Mouse (Mus musculus) megakaryocyte-erythroid progenitor cell, adult 5-6 weeks (primary cell): ENCODE measurements at regions not wholly inside any gene's neighbourhood (a gene's known extent, or its start where the extent isn't known, plus 50 kb on each side); places are given as distances from the start of the nearest gene placed in this dataset.

Experiments
- ATAC-seq: replicated peaks from 2 replicates; pipeline ENCODE4 v1.8.0; 2016; ENCODE audit warnings: mild to moderate bottlenecking, inconsistent platforms; ENCODE audit not compliant: severe bottlenecking, poor library complexity, low FRiP score, low TSS enrichment

DNA sequence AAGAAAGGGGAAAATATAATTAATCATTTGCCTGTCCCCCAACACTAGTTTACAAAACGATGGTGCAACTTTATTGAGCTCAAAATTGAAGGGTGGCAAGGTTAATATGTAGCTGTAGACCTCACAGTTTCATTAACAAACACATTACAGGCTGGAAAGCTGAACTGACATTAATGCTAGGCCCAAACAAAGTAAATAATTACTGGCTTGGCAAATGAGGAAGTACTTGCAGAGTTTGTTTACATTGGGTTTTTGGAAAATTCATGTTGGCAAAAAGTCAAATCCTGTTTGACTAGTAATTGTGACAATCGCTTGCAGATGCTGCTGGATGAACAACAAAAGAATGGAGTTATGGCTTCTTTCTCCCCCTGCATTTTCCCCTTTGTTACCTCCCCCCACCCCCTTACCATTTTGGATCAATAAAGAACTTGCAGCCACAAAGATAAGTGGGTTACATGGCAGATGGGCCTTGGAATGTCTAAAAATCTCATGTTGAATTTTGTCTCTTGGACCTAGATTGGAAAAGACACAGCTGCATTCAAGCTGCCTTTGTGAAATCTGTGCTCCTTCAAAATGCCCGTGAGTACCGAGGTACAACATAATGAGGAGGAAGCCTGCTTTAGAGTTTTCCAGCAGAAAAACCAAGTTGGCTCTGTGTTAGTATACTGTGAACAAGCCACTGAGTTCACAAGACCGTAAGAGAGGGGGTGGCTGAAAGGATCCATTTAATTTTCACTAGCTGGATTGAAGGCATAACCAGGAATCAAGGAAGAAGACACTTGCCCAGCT, 331.3 kb upstream of the BC052040 start:
- ATAC-seq = no peak

DNA sequence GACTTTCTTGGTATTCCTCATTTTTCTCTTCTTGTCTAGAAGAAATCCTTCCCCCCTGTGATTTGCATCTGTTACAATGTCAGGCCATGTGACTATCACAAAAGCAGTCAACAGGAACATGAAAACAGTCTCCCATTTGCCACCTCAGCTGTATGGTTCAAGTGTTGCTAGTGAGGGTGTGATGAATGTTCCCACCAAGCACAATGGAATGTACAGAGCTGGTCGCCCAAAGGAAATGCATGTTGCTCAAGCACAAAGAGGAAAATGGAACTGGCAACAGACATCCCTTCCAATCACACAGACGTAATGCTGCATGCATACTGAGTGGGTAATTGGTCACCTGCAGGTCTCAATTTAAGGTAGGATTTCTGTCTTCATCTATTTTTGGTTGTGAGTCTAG, 324.1 kb upstream of the BC052040 start:
- no peak for ATAC-seq

DNA sequence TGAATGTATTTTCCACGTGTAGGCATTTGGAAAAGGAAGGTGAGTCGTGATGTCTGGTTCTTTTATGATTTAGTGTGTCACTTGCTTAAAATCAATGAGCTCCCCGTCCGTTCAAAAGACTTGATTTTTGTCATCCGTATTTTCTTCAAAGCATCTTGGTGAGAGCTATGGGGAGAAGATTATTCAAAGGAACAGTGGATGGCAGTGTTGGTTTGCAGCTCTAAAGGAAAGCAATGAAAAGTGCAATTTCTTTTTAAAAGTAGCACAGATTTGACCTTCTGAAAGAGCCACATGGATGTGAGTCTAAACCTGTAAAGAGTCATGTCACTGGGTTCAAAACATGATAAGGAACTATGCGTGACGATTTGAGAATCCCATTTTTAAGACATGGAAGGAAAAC, 313.3 kb upstream of the BC052040 start:
- no peak for ATAC-seq

DNA sequence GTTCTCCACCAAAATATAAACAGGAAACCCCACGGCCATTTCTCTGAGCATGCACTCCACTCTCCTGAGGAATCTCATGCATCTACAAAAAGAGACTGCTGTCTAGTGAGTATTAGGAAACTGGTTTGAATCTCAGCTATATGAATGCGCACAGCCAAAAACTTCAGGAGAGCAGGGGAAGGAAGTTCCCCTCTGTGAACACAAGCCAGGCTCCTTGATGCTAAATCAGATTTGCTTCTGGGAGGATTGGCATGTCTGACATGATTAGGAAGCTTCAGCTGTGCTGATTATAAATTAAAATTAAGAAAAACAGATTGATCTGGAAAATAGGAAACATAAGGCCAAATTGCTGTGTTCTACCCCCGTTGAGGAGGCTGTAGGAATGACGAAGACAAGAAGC, 304.1 kb upstream of the BC052040 start:
- no peak for ATAC-seq

DNA sequence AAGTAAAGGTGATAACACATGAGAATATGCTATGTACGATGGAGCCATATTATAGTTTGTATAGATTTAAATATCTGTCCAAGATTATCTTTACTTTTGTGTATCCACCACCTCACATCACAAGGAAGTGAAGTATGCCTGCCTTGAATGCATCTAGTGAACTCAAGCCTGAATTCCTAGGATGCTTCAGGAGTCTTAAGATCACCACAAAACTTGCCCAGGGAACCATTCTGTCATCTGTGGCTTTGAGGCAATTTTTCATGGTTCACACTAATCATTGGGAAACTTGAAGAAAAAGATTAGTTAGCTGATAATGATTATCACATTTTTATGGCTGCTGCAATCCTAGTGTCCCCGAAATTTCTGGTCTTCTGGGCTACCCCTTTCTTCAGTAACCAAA, 288.5 kb upstream of the BC052040 start:
- ATAC-seq = no peak

DNA sequence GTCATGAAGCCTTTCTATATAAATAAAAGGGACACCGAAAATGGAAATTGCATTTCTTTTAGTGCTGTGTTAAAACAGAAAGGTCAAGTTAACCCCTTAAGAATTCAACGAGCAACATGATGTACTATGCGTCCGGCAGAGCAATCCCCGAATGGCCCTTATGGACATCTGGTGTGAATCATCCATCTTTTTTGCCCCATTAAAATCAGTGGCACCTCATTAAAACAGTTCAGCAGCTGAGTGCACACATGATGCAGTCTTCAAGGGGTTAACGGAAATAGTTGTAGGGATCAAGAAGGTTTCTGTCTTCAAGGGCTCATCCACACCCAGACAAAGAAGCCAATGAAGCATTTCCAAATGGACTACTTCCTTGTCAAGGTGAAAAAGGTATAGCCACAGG, 284.1 kb upstream of the BC052040 start:
- ATAC-seq = no peak

DNA sequence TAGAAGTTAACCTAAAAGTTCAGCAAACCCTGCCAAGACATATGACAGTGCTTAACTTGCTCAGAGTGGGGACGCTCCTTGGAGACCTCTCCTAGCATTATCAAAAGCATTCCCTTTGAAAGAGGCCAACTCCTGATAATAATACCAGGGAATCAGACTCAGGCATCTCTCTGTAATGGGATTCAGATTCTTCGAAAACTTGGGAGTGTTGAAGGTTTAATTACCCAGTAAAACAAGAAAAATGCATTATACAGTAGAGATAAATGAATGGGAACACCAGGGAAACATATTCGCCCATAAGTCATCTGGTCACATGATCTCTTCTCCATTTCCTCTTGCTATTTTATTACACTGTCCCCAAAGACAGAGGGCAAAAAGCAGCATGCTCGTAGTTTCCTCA, 274.3 kb upstream of the BC052040 start:
- ATAC-seq = no peak

DNA sequence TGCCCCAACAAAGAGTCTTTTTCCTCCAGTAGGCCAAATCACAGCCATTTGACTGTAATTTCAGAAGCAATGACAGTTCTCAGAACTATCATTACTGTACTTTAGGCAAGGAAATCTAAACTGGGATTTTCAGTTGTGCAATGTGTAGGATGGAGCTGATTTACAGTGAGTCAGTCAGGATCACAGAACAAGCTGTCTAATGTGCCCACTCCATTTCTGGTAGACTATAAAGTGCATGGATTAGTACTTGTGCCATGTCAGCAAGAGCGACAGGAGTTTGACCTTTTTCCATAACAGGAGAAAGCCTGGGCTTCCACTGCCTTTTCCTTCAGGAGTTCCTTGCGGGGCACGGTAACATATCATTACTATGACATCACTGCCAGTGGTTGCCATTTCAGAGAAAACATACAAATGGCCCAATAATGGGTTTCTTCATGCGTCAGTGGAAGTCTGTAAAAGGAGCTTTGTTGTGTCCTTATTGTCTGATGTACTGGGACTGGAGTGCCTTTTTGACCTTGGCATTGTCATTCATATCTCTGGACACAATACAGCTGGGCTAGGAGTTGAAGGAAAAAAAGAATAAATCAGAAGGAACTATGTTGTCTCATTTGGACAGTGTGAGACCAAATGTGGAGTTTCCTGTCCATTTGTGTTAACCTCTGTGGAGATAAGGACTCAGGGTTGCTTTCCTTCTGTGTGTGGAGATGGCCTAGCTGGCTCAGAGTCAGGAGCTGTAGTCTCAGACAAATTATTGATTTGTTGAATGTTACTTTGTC, 271.5 kb upstream of the BC052040 start:
- ATAC-seq = no peak

DNA sequence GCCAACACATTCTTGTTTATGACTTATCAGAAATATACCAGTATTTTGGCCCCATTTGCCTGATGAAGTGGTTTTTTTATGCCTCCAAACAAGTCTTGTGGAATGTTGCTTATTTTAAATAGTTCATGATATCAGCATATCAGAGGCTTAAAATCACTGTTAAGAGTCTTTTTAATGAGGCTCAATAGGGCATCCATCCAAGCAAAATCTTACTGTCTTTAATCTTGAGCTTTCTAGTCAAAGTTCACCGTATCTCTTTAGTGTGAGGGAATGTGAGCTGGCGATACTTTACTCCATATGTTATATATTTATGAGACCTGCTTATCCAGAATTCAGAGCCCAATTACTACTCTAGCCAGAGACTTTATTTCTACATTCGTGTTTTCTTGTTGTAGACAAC, 263.0 kb upstream of the BC052040 start:
- no peak for ATAC-seq

DNA sequence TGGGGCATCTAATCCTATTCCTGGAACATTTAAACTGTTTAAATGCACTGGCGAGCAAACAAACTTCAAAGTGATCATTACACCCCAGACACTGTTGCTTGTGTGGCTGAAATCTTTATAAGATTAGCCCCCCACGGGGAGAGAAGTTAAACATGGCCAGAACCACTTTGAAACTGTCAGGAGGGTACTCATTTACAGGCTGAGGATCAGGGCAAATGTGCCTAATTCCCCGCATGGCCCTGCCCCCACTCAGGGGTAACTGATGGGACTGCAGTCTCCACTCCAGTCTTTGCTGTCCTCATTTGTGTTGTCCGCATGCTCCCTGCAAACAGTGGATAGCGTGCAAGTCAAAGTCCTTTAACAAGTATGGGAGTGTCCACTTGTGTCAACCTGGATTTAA, 258.9 kb upstream of the BC052040 start:
- ATAC-seq = no peak

DNA sequence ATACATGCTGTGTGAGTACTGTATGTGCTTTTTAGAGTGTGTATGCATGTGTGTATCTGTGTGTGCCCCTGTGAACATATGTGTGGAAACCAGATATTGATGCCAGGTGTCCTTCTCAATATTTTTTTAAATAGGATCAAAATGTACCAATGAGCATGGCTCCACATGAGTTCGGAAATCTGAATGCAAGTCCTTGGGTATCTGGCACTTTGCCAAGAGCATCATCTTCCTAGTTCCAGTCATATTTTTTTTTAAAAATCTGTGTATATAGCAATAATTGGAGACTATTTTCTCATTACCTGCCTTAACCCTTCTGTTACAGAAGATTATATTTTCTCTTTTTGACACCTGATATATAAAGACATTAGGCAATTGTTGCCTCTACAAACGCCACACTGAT, 255.0 kb upstream of the BC052040 start:
- ATAC-seq = no peak

DNA sequence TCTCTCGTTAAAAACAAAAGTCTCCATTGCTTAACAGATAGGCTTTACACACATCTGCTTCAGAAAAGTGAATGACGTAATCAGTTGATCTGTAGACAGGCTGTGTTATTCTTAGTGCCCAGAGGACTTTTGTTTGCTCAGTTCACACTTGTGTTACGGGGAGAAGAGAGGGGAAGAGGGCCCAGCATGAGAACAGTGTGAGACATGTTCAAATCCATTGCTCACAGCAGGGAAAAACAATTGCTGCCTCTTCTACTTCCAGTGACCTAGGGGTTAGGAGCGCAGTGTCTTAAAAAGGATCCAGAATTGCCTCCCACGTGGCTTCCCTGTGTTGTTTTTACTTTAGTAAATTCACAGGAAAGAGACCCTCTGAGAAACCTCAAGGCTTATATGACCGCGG, 243.3 kb upstream of the BC052040 start:
- no peak for ATAC-seq

DNA sequence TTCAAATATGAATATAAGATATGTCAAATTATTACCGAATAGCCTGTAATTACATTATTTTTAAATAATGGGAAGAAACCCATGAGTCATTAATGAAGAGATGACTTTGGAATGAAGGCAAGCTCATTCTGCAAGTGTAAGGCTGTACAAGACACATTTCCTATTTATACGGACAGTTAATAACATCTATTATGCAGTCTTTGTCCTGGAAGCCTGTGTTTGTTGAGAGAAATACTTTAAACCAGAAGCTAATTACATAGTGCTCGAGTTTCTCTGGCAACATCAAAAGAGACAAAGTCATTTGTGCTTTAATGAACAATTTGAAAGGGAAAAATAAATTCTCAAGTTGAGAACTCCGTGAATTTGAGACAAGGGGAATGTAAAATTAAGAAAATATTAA, 242.5 kb upstream of the BC052040 start:
- ATAC-seq = no peak

DNA sequence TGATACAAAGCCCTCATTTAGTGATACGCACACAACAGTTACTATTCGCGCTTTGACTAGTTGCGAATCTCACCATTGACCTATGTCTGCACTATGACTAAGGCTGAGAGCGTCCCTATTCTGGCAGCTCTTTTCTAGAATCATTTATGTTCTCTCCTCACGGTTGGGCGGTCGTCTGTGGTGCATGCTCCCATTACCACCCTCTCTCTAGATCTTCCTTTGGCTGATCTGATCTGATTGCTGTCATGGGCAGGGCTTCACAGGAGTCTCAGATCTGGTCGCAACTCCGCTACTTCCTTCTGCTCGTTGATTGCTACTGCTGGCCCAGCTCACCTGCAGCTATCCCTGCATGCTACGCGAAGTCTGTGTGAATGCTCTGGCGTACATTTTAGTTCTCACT, 239.2 kb upstream of the BC052040 start:
- no peak for ATAC-seq

DNA sequence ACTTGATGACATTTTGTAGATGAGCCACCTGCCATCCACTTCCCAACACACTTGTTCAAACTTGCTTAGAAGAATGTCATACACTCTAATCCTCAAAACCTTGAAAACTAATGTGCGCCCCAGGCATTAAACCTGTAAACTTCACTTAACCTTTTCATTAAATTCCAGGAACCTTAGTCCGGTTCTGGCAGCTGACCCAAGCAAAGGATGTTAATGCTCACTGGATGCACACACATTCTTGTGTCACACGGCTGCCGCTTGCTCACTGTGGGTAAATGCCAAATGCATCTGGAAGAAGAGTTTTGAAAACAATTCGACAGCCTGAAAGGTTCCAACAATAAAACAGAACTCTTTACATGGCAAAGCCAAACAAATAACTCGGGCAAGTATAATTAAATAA, 235.0 kb upstream of the BC052040 start:
- ATAC-seq = no peak

DNA sequence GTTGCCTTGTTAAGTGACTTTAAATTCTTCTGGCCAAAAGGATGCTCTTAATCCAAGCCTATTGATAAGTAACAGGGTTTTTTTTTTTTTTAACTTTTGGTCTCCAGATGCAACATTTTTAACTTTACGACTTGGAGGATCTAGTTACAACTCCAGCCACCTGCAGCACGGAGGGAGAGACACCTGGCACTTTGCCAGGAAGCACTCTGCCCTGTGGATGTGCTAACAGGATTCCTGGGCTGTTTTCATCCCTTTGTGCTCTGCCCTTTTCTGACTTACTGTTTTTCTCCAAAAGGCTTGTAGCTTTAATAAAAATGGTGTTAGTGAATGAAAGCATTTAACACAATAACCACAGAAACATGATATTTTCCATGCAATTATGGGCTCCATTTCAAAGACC, 233.3 kb upstream of the BC052040 start:
- ATAC-seq = no peak

DNA sequence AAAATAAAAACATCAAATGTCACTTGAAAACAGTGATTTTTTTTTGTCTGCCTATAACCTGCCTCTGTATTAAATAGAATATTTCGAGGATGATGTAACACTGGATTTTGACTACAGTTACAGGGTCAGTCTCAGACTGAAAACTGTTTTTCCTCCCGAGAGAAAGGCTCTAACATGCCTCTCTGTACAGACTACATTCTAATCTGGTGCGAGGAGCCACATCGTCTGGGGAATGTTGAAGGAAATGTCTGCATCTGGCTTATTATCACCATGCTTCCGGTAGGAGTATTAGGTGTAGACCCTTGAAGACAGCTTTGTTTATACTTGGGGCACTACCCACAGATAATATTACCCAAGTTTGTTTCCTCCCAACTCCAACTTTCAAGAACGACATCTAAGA, 210.4 kb upstream of the BC052040 start:
- ATAC-seq = no peak

DNA sequence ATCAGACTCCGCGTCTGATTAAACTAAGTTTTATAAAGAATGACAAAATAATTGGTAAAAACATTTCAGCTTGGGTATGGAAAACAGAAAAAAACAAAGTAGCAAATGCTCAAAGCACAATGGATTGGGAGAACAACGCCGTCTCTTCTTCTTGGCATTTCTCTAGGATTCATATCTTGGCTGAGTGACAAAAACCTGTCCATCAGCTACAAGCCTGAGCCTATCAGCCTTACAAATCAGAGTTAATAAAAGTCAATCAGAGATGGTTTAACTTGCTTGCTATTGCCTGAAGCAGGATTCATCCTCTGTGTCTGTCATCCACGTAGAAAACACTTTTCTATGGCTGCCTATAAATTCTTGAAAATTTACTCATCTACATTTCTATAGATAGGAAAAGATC, 206.2 kb upstream of the BC052040 start:
- no peak for ATAC-seq

DNA sequence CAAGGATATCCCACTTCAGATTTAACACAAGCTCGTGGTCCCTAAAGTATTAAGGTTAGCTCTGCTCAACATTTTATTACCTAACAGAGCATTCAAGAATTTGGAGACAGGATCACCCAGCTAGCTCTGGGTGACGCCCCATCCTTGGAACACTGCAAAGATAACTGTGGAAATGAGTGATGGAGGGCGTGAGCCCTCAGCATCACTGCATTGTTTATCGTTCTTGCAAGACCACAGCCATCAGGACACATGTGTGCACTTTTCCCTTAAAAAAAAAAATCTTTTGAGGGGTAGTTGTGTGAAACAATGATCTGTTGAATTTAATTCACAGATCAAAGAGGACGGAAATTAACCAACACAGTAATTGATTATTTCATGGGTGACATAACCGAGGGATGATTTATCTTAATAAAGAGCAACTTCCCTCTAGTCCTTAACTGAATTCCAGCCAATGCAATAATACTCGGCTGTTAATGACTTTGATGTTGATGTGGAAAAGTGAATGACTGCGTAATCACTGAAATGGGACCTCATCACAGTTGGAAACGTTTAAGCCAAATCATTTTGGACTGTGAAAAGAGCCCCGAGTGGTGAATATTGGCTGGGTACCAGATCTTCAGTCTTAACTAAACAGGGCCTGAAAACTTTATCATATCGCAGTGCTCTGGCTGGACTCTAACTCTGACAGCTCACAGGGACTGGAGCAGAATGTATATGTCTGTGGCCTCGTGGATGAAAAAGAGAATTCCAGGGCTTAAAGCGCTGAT, 196.9 kb upstream of the BC052040 start:
- no peak for ATAC-seq
